Mouse (Mus musculus): ENCODE measurements around the gene Siah1a. TPM values are rescaled to one million over a fixed set of nuclear protein-coding genes. Genes with fewer than 3 reads are reported as not detected.

Siah1a gene
- total RNA-seq, 2 experiments from 2014 or later, result 30.3 to 34.6 TPM

DNA sequence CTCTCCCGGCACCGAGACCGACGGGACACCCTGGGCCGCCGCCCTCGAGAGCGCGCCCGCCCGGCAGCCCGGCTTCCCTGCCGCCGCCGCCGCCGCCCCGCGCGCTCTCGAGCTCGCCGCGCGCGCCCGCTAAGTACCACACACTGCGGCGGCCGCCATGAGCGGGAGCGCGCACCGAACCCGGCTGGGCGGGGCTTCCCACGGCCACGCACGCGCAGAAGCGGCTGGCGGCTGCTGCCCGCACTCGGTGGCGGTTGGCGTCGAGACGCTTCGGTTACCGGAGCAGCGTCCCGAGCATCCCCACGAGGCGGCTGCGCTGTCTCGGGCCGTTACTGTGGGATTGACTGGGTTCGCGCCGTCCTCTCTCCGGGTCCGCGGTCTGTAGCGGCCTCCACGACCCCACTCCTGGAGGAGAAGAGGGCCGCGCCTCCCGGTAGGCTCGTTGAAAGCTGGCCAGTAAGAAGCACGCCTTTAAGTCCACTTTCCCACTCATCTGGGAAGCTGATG, 254 bp upstream of the Siah1a start:
- DNase-seq (ENCODE audit: low spot score in 2 of 2), result peak; percentile 93 to 95

GRCm38 (mm10) chr8:86744313-86745220, 1.2 kb downstream of the Siah1a start:
- no peak for DNase-seq (ENCODE audit: low spot score in 2 of 2)

GRCm38 (mm10) chr8:86742605-86743345, 3.0 kb downstream of the Siah1a start:
- no peak for DNase-seq (ENCODE audit: low spot score in 2 of 2)

- no peak for DNase-seq (ENCODE audit: low spot score in 2 of 2)
Measured at GRCm38 (mm10) chr8:86741627-86742026, 4.1 kb downstream of the Siah1a start.

DNA sequence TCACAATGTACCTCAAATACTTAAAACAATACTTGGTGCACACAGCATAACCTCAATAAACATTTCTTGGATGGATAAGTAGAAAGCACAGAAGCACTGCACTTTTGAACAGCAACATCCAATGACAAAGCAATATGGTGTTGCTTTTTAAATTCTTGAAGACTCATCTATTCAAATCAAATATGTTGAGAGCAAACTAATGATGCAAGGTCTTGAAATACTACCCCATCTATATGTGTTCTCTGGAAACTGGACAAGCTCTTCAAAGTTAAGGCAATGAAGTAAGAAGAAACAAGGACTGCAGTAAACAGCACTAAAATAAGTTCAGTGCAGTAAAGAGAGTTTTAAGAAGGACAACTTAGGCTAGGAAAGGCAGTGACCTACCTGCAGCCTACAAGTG, 4.8 kb downstream of the Siah1a start:
- DNase-seq (ENCODE audit: low spot score in 2 of 2), result no peak

DNA sequence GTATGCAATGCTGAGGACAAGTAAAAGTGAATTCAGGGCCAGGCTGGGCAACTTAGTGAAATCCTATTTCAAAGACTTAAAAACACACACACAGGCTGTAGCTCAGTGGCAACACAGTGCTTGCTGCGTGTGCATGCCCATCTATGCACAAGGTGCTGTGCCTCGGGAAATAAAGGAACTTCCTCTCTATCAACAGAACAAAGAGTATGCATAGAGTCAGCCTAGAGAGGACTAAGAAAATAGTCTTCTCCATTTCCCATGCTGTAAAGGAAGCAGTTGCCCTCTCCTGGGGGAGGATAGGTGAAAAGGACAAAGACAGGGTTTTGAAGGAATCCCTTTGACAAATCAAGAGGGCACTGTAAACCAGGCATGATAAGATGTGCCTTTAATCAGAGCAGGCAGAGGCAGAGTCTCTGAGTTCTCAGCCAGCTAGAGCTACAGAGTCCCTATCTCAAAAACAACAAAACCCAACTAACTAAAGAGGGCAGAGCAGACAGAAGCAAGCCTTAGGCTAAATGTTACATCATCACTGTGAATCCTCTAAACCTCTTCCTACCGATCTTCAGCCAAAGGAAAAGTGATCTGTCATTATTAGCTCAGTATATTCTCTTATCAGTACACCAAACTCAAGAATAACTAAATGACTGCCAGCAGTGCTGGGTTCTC, 10.2 kb downstream of the Siah1a start:
- DNase-seq (ENCODE audit: low spot score in 2 of 2), result no peak

DNA sequence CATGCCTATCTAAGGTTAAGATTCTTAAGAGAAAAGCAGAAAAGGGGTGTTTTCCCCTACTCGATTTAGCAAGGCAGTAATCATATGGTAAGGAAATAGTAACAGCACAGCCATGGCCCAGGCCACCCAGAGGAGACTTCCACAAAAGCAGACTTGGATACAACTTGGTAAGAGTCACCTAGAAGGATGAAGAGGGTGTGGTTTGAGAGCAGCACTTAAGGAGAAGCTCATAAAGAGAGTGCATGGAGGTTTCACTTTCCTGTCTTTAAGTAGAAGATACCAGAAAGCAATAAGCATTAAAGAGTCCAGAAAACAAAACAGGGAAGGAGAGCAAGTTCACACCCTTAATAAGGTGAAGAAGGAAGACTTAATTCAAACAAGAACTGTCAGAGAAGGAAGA, 10.8 kb downstream of the Siah1a start:
- DNase-seq (ENCODE audit: low spot score in 2 of 2), result no peak

- DNase-seq (ENCODE audit: low spot score in 2 of 2), result no peak
Measured at GRCm38 (mm10) chr8:86734171-86734570, 11.6 kb downstream of the Siah1a start.

GRCm38 (mm10) chr8:86730860-86731259, 14.9 kb downstream of the Siah1a start:
- no peak for DNase-seq (ENCODE audit: low spot score in 2 of 2)

DNA sequence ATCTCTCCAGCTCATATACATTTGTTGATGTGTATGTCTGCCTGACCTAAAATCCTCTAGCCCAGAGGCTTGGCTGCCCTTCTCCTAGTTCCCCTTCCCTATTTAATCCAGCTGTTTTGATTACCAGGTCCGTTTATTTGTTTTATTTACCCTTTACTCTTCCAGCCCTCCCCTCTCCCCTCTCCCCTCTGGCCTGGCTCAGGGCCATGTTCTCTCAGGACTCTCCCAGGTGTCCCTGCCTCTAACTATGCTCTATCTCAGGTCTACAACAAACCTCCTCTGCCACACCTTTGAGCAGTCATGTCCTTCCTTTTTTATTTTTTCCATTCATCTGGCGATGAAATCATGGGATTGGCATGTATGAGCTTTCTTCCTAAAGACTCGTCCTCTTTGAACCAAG, 15.4 kb downstream of the Siah1a start:
- DNase-seq (ENCODE audit: low spot score in 2 of 2), result no peak

GRCm38 (mm10) chr8:86728224-86728950, 17.3 kb downstream of the Siah1a start:
- no peak for DNase-seq (ENCODE audit: low spot score in 2 of 2)

DNA sequence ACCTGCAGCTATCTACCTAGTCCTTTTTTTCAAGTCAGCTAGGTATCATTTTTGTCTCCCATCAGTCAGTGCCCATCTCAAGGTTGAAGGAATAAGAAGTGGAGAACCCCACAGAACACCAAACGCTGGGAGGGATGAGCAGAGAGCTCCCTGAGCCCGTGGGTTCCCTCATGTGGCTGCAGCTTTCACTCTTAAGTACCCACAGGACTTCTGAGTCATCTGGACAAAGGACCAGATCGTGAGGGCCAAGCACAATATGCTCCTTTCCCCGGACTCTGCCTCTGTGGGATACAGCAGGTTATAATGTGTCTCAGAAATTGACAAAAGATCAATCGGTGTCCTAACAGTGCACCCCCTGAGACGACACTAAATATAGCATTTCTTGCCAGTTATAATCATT, 18.8 kb downstream of the Siah1a start:
- DNase-seq (ENCODE audit: low spot score in 2 of 2), result no peak

DNA sequence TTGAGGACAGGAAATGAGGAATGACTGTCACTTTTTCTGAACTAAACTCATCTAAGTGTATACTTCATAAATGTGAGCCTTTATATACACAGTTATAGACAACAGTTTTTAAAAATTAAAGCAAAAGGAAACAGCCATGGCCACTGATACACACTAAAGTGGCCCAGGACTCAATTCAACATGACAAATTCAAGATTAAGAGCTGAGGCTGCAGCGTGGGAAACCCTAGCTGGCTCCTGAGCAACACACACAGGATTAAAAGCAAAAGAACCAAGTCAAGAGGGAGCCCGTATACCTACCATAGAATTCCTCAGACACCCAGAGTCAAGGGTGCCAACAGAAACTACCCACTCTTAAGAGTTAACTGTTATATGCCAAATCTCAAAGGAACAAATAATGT, 24.2 kb downstream of the Siah1a start:
- no peak for DNase-seq (ENCODE audit: low spot score in 2 of 2)

DNA sequence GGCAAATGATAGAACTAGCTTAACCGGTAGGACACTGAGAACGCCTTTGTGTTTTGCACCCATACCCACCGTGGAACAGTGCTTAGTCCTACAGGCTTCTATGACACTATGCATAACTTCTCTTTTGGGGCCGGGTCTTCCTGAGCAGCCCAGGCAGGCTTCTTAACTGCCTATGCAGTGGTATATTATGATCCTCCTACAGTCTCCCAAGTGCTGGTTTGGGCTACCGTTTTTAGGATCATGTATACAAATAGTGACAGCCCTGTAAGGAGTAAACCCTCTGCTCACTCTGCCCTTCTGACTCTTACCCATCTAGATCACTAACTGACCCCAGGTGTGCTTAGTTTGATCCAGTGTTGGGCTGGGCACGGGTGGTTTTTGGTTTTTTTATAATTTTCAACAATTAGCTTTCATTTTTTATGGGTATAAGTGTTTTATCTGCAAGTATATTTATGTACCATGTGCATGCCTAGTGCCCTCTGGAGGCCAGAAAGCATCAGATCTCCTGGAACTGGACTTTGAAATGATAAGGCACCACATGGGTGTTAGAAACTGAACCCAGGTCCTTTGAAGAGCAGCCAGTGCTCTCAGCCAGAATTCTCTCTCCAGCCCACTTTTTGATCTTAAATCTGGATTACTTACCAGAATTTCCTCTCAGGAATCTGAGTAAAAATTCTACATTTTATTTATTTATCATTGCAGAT, 24.8 kb downstream of the Siah1a start:
- DNase-seq (ENCODE audit: low spot score in 2 of 2), result no peak

DNA sequence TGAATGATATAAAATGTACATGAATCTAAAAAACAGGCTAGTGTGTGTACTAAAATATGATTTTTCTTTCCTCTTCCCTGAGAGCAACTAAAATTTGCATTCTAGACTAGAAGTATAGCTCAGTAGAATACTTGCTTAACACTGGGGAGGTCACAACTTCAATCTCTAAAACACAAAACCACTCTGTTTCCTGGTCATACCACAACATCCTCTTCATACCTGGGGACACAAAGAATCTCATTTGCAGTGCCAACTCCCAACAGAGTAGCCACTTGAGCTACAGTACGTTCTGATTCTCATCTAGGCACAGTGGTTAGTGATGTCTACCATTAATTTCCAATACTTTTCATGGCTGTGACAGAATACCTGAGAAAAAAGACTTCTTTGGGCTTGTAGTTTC, 26.4 kb downstream of the Siah1a start:
- no peak for DNase-seq (ENCODE audit: low spot score in 2 of 2)

DNA sequence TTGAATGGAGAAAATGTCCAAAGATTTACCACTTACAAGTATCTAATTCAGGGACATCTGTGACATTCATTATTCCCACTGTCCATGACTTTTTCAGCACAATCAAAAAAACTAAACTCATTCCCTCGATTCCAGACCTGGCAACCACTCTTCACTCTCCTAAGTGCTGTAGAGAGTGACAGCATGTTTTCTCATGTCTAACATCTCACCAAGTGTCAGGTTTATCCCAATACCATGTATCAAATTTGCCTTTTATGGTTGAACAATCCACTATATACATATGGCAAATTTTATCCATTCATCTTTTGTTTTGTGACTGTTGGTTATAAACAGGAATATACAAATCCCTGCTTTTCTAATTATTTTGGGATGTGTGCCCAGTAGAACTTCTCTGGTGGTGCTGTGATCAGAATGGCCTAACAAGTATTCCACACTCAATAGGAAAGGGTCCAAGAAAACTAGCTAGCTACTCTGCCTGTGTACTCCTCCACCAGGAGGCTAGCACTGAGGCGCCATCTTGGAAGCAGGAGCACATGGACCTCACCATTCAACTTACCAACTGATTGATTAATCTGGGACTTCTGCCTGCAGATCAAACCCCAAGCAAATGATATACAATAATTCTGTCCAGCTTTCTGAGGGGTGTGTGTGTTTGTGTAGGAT, 27.3 kb downstream of the Siah1a start:
- no peak for DNase-seq (ENCODE audit: low spot score in 2 of 2)

GRCm38 (mm10) chr8:86713407-86714188, 32.1 kb downstream of the Siah1a start:
- DNase-seq (ENCODE audit: low spot score in 2 of 2), result peak; percentile 66 to 94

DNA sequence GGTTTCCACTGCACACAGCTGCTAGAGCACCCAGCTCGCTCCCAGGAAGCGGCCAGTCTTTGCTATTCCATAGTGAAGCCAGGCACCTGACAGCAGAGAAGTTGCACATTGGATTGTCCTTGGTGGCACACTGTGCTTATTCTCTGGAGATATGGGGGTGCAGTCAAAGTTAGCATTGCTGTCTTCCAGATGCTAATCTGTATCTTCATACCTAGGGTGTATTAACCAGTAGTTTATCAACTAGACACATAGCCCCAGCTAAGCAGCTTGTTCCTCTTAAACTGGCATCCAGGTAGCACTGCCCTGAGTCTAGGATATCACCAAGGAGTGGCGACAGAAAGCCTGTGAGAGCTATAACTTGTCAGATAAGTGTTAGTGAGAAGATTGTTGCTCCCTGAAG, 33.1 kb downstream of the Siah1a start:
- no peak for DNase-seq (ENCODE audit: low spot score in 2 of 2)

DNA sequence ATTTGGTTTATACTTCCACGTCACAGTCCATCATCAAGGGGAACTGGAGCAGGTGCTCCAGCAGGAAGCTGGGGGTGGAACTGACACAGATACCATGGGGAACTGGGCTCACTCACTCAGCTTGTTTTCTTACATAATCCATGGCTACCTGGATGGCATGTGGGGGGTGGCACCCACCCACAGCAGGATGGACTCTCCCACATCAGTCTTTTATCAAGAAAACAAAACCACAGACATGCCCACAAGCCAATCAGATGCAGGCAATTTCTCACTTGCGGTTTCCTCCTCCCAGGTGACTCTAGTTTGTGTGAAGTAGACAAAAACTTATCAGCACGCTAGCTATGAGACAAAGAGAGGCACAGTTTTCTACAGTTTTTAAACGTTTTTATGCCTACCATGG, 37.9 kb downstream of the Siah1a start:
- DNase-seq (ENCODE audit: low spot score in 2 of 2), result no peak

Measured in layer of hippocampus, postnatal 14 days (tissue).